Mouse (Mus musculus): ENCODE measurements at regions not wholly inside any gene's neighbourhood (a gene's known extent, or its start where the extent isn't known, plus 50 kb on each side); places are given as distances from the start of the nearest gene placed in this dataset.
A peak's percentile ranks its signal among the peaks of the same experiment; 100 is the strongest.
"Not testable (repeated sequence)": the region's sequence is repeated elsewhere in the genome, so short reads cannot be mapped to it uniquely, and the experiment has no call there.

GRCm38 (mm10) chr10:38458975-38459374 lies 362.6 kb downstream of the Rfpl4b start:
- no peak for DNase-seq (ENCODE audit: low spot score in 2 of 2)

- no peak for DNase-seq (ENCODE audit: low spot score in 2 of 2)
Observed at GRCm38 (mm10) chr10:38458424-38458823, 363.2 kb downstream of the Rfpl4b start.

DNA sequence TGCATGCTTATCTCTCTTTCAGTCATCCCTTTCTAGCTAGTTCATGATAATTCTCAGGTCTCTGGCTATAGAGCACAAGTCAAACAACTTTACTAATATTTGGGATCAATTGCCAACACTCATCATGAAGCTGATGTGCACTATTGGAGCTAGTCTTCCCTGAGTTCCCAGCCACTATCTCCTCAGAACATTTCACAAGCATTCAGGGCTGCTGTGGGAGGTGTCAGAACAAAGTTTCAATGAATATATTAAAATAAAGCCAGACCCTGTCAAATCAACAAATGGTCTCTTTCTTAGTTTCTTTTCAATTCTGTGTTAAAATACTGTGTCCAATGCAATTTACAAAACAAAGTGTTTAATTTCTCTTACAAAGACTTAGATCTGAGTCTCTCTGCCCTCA lies 364.8 kb downstream of the Rfpl4b start:
- DNase-seq (ENCODE audit: low spot score in 2 of 2) = no peak

- no peak for DNase-seq (ENCODE audit: low spot score in 2 of 2)
Observed at GRCm38 (mm10) chr10:38449263-38449662, 372.3 kb downstream of the Rfpl4b start.

DNA sequence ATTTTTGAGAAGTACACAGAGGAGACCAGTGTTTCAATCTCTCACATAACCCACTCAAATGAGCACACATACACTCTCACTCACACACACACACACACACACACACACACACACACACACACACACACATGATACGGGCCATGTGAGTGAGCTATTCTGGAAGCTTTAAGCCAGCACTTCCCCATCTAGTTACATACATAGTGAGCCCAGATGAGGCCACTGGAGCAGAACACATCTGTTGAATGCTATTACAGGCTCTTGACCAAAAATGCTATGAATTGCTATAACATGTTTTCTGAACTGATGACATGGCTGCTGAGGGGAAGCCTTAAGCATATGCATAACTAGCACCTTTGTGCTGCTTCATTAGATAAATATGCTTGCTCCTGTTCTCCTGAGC lies 373.9 kb downstream of the Rfpl4b start:
- DNase-seq (ENCODE audit: low spot score in 2 of 2) = no peak

GRCm38 (mm10) chr10:38447256-38447655 lies 374.3 kb downstream of the Rfpl4b start:
- DNase-seq (ENCODE audit: low spot score in 2 of 2) = no peak

DNA sequence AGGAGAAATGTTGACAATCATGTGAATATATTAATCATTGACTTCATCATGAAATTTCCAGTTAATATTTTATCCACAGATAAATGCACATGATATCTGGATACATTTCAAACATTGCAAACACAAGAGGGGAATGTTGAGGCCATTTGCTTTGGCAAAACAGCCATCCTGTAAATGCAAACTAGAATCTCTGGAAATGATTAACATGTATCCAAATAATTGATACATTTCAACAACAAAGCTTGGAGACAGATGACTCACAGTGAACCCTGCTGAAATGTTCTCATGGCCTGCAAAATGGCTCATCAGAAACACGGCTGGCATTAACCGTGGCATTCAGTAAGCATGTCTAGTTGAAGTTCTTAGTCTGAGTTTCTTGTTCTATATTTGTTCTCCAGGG lies 382.3 kb downstream of the Rfpl4b start:
- DNase-seq (ENCODE audit: low spot score in 2 of 2) = no peak

GRCm38 (mm10) chr10:38436907-38437306 lies 384.7 kb downstream of the Rfpl4b start:
- DNase-seq (ENCODE audit: low spot score in 2 of 2) = no peak

DNA sequence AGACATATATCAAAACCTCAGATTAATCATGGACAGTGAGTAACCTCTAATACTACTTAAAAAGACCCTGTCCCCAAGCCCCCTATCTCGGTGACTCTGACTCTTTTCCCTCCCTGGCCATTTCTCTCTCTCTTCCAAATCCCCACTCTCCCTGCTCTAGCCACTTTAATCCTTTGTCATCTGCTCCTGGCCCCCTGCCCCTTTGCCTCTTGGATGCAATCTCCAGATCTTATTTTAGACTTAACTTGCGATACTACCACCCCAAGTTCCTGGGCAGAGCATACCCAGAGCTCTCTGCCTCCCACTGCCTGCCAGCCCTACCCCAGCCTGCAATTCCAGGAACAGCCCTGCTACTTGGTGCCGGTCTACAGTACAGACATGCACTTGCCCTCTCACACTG lies 400.0 kb downstream of the Rfpl4b start:
- DNase-seq (ENCODE audit: low spot score in 2 of 2) = no peak

GRCm38 (mm10) chr10:38419771-38420170 lies 401.8 kb downstream of the Rfpl4b start:
- DNase-seq (ENCODE audit: low spot score in 2 of 2) = no peak

DNA sequence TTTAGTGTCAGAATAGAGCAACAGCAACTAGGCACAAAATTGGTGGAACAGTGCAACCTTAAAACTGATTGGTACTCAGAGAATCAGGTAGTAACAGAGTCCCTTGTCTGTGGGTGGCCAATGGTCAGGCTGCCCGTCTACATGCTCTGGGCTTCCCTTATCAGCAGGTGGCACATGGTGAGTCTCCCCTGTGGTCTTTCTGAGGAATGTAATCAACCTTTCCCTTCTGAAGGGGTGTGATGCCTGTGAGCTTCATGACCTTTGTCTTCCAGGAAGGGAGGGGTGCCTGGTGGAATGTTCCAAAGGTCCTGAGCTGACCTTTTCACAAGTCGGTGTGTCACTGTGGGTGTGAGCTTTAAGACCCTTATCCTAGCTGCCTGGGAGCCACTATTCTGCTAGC lies 438.4 kb downstream of the Rfpl4b start:
- DNase-seq (ENCODE audit: low spot score in 2 of 2) = no peak

- peak in 1 of 2 experiments; percentile 20 for DNase-seq (ENCODE audit: low spot score in 2 of 2)
Observed at GRCm38 (mm10) chr10:38381873-38382296, 439.7 kb downstream of the Rfpl4b start.

GRCm38 (mm10) chr10:38380388-38380787 lies 441.2 kb downstream of the Rfpl4b start:
- no peak for DNase-seq (ENCODE audit: low spot score in 2 of 2)

DNA sequence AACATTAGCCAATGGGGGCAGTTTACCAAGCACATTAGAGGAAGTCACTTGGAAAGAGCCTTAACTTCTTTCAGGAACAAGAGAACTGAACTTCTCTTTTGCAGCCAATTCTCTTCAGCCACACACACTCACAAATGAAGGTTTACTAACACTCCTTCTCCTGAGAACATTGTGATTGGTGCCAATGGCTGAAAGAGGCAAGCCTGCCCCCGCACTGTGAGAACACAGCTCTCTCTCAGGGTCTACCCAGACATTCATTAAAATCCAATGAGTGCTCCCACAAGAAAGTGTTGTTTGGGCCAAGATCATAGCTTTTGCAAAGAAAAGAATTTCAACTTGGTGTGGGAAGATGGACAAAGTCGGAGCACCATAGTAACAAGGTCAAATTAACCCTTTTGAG lies 454.8 kb downstream of the Rfpl4b start:
- no peak for DNase-seq (ENCODE audit: low spot score in 2 of 2)

DNA sequence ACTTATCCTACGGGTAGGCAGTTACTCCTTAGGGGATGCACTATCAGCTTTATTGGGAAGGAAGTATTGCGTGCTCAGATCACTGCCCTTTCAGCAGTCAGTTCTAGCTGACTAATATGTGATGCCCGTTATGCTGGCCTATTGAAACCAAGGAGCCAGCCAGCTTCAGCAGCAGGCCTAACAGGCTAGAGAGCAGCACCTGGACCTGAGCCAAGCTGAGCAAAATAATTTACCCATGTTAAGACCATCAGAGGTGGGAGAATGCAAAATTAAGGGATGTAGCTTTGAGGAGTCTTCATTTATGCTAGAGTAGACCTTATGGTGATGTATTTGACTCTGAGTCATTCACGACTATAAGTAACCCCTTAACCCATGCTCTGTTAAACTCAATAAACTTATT lies 456.7 kb downstream of the Rfpl4b start:
- no peak for DNase-seq (ENCODE audit: low spot score in 2 of 2)

GRCm38 (mm10) chr10:38357539-38358232 lies 463.9 kb downstream of the Rfpl4b start:
- no peak for DNase-seq (ENCODE audit: low spot score in 2 of 2)

- no peak for DNase-seq (ENCODE audit: low spot score in 2 of 2)
Observed at GRCm38 (mm10) chr10:38353973-38354372, 467.6 kb downstream of the Rfpl4b start.

DNA sequence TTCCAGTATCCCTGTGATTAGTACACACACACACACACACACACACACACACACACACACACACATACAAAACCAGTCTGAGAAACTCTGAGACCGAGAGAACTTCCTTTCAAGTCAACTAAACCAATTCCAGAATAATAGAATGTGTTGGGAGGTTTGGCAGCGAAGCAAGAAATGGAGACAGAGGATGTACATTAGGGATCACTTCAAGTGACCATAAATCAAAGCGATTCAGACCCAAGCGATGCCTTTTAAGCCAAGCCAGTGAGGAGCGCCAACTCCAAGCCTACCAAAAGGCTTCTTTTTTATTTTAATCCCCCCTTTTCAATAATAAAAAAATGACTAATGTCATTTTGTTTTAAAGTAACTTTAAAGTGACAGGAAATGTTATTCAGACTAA lies 468.1 kb downstream of the Rfpl4b start:
- peak in 1 of 2 experiments; percentile 13 for DNase-seq (ENCODE audit: low spot score in 2 of 2)

GRCm38 (mm10) chr10:38347029-38347428 lies 474.6 kb downstream of the Rfpl4b start:
- not testable (repeated sequence) for DNase-seq (ENCODE audit: low spot score in 2 of 2)

GRCm38 (mm10) chr10:38340406-38341175 lies 481.0 kb downstream of the Rfpl4b start:
- no peak for DNase-seq (ENCODE audit: low spot score in 2 of 2)

DNA sequence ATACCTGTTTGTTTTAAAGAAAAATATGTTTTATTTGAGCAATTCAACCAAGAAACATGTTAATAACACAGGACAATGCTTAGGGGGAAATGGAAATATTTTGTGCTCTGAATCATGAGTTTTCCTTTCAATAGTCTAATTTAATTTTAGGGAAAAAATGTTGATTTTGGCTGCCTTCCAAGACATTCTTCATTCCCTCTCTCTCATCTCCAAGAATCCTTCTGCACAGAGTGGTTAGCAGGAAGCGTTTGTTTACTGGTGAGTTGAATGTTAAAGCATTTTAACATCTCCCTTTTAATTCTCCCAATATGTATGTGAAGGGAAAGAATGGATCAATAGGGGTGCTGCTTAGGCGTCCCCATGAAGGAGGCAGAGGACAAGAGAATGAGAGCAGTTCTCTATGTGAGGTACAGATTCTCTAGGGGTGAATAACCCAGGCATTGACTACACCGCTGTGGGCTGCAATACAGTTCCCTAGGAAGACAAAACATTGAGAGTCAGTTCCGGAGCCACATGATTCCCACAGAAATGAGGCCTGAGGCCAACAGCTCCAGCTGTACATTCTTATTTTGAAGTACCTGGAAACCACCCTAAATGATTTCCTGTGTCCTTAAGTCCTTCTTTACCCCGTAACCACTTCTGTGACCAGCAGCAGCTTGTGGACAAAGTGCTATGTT lies 512.7 kb downstream of the Rfpl4b start:
- DNase-seq (ENCODE audit: low spot score in 2 of 2) = peak in 1 of 2 experiments; percentile 14

DNA sequence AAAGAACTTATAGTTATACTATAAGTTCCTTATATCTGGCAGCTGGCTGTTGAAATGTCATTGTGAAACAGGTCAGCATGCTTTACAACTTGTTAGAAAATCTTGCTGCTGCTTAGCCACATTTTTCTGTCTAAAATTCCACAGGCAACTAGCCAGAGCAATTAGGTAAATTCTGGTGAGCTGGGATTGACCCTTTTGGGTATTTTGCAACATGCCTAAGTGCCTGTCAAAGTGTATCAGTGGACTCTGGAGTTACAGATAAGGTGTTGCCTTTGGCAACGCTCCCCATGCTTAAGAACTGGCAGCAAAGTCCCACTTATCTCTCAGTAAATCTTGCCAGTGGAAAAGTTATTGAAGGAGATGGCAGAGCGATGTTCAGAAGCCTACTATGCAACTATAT lies 525.9 kb downstream of the Rfpl4b start:
- DNase-seq (ENCODE audit: low spot score in 2 of 2) = no peak

Measured in gastrocnemius, postnatal 4 days (tissue).